Mouse (Mus musculus): ENCODE measurements around the gene Tmem200c. TPM values are rescaled to one million over a fixed set of nuclear protein-coding genes. Genes with fewer than 3 reads are reported as not detected.

Gene Tmem200c
- polyA plus RNA-seq (2021) = 0.05 TPM

DNA sequence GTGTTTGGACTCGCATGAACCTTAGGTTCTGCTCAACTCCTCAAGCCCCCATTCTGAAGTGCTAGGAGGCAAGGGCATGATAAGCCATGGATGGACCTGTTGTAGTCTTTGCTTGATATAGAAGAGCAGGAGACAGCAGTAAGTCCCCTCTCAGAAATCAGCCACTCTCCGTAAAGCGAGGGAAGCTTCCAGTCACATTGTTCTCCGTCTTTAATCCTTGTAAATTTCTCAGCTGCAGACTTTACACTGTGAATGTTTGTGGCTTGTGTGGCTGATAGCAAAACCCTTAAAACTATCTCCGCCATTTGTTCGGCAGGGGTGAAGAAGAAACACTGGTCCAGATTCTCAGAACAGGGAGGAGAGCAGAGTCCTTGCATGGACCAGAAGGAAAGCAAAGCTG lies at the start of gene Tmem200c:
TSS of gene Tmem200c (plus strand) at position 301 of the 400 bp plus-strand sequence.
- TF ChIP-seq CTCF (IDR thresholded peaks at IDR 0.05) = no peak
- ChIA-PET CTCF (no interaction called here), POLR2A (no interaction called here)
- DNase-seq (ENCODE audit: low read depth, low spot score) (no peak), ATAC-seq (no peak)
- in situ Hi-C loops (cut with MboI; ENCODE audit: low pct_unique_long_range_greater_than_20kb) = no loop called here
- peaks cover 2% of the 10 kb centered on the region for H3K27me3 ChIP-seq

DNA sequence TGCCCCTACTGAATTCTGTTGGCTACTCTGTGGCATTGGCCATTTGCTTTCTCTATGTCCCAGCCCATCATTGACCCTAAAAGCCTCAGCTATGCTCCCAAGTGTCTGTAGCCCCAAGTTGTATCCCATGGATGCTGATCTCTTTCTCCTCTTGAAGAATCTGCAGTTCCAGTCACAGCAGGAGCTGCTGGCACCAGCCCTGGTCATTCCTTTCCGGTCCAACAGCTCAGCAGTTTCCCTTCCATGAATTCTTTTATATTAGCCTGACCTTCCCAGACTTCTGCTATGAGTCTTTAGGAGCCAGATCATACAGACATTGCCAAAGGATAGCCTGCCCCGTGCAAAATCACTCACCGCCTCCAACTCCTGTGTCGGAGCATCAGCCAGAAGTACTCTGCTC lies 32.7 kb upstream of the Tmem200c start:
- POLR2A ChIA-PET = no interaction called here
- CTCF ChIA-PET = no interaction called here
- no peak for DNase-seq (ENCODE audit: low read depth, low spot score)
- TF ChIP-seq CTCF (IDR thresholded peaks at IDR 0.05) = no peak
- no peak for ATAC-seq
- in situ Hi-C loops (cut with MboI; ENCODE audit: low pct_unique_long_range_greater_than_20kb) = no loop called here
- H3K27me3 ChIP-seq = no peaks in the 10 kb centered on the region

DNA sequence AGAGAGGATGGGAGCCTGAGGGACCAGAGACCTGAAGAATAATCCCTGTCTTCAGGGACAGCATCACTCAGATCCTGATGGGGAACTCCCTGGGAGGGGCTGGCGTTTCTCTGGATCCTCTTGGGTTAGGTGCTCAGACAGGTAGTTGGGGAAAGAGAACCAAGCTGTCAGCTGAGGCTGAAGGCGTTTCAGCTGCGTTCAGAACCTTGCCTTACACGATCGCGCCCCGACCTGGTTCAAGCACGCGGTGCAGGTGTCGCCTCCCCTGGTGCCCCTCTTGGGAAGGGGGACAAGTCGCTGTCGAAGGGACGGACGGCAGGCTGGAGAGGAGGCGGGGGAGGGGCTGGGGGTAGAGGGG lies 10.2 kb downstream of the Tmem200c start:
- no peak for ATAC-seq
- DNase-seq (ENCODE audit: low read depth, low spot score) = no peak
- CTCF ChIA-PET = no interaction called here
- no peak for TF ChIP-seq CTCF (IDR thresholded peaks at IDR 0.05)
- POLR2A ChIA-PET = no interaction called here
- in situ Hi-C loops (cut with MboI; ENCODE audit: low pct_unique_long_range_greater_than_20kb) = no loop called here
- peaks cover 29% of the 10 kb centered on the region for H3K27me3 ChIP-seq

DNA sequence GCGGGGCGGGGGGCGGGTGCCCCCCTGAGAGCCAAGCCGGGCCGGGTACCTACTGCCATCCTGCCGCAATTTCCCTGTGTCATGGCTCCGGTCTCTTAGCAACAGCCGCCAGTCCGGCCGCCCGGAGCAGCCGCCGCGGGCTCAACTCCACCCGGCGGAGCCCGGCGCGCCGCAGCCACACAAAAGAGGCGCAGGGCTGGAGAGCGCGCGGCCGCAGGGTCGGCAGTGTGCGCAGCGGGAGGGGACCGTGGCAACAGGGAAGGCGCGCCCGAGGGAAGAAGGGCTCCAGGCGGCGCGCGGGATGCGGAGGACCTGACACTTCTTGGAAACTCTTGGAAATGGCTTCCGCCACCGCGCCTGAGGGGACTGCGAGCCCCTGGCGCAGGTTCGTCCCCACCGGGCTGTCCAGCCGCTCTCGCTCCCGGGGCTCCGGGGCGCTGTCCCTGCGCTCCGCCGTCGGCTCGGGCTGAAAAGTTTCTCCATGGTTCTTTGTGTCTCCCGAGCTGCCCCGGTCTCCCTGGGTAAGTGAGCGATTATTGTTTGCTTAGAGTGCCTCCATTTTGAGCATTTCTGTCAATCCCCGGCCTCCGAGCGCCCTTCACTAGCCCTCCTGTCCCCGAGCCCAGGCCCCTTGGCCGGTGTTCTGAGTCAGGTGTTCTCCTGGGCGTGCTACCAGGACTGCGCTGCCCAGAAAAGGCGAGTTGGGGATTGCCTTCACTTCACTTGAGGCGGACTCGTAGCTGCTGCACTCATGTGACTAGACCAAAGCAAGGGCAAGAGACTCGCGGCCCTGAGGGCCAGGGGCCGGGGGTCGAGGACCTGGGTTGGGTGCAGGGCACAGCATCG lies 10.8 kb downstream of the Tmem200c start:
- ChIA-PET CTCF (no interaction called here), POLR2A (no interaction called here)
- DNase-seq (ENCODE audit: low read depth, low spot score) = no peak
- ATAC-seq = no peak
- in situ Hi-C loops (cut with MboI; ENCODE audit: low pct_unique_long_range_greater_than_20kb) = no loop called here
- TF ChIP-seq CTCF (IDR thresholded peaks at IDR 0.05) = no peak
- H3K27me3 ChIP-seq = peaks cover 24% of the 10 kb centered on the region

DNA sequence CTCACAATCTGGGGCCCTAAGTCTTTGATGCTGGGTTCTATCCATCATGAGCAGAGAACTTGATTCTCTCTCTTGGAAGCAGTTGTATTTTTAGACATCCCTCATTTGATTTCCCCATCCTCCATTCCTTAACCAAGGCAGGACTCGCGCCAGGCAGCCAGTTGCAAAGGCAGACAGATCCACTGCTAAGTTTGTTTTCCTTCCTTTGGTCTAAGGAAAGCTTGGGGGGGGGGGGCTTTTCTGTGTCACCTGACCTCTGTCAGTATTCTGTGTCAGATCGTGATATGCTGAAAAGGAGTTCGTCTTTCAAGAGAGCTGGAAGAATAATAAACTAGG lies 11.4 kb downstream of the Tmem200c start:
- ChIA-PET CTCF (no interaction called here), POLR2A (no interaction called here)
- DNase-seq (ENCODE audit: low read depth, low spot score) = no peak
- peaks cover 18% of the 10 kb centered on the region for H3K27me3 ChIP-seq
- no peak for TF ChIP-seq CTCF (IDR thresholded peaks at IDR 0.05)
- ATAC-seq = no peak
- in situ Hi-C loops (cut with MboI; ENCODE audit: low pct_unique_long_range_greater_than_20kb) = no loop called here

DNA sequence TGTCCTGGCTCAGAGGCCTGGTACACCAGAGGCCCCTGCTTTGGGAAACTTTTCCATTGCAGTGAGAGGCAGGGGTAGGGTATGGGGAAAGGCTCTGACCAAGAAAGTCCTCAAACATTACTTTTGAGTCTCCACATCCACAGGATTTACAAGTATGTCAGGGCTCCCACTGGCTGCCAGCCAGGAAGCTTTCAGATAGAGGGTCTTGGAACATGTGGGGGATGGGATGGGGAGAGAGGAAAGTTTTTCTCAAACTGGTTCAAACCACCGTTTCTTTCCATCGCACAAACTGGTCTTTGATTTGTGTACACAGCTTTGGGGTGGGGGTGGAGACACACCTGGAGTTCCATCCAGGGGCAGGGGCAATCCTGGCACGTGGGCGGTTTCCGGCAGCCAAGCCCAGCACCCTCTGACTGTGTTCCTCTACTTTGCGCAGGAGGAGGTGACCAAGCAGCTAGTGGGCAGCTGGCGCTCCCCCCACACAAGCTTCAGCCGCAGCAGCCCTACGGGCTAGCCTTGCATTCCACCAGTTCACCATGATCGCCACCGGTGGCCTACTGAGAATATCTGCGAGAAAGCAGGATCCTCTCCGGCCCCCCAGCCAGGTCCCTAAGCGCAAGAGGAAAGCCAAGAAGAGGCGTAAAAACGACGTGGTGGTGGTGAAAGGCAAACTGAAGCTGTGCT lies 13.6 kb downstream of the Tmem200c start:
- POLR2A ChIA-PET = interaction anchor here (0.7 kb wide), 1 partner anchor 242 kb away, joined by 3 read pairs; no protein-coding TSS in a partner anchor

DNA sequence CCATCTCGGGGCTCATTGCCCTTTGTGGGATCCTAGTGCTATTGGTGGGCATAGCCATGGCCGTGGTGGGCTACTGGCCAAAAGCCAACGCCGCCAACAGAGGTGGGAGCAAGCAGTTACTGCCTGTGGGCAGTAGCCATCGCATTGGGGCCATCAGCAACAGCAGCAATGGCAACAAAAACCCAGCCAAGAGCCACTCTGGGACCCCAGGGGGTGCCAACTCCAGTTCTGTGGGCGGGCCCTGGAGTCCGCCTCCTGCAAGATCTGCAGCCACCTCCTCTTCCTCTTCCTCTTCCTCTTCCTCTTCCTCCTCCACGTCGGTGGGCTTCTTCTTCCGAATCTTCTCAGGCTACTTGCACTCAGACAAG lies 14.1 kb downstream of the Tmem200c start:
- in situ Hi-C loops (cut with MboI; ENCODE audit: low pct_unique_long_range_greater_than_20kb) = no loop called here
- POLR2A ChIA-PET = no interaction called here
- ATAC-seq (no peak), DNase-seq (ENCODE audit: low read depth, low spot score) (no peak)
- H3K27me3 ChIP-seq = peaks cover 14% of the 10 kb centered on the region
- no peak for TF ChIP-seq CTCF (IDR thresholded peaks at IDR 0.05)
- CTCF ChIA-PET = no interaction called here

More for the DNA sequence above, 13.6 kb downstream of the Tmem200c start:
- no peak for DNase-seq (ENCODE audit: low read depth, low spot score)
- no peak for ATAC-seq
- CTCF ChIA-PET = no interaction called here
- in situ Hi-C loops (cut with MboI; ENCODE audit: low pct_unique_long_range_greater_than_20kb) = no loop called here
- no peak for TF ChIP-seq CTCF (IDR thresholded peaks at IDR 0.05)
- peaks cover 14% of the 10 kb centered on the region for H3K27me3 ChIP-seq

DNA sequence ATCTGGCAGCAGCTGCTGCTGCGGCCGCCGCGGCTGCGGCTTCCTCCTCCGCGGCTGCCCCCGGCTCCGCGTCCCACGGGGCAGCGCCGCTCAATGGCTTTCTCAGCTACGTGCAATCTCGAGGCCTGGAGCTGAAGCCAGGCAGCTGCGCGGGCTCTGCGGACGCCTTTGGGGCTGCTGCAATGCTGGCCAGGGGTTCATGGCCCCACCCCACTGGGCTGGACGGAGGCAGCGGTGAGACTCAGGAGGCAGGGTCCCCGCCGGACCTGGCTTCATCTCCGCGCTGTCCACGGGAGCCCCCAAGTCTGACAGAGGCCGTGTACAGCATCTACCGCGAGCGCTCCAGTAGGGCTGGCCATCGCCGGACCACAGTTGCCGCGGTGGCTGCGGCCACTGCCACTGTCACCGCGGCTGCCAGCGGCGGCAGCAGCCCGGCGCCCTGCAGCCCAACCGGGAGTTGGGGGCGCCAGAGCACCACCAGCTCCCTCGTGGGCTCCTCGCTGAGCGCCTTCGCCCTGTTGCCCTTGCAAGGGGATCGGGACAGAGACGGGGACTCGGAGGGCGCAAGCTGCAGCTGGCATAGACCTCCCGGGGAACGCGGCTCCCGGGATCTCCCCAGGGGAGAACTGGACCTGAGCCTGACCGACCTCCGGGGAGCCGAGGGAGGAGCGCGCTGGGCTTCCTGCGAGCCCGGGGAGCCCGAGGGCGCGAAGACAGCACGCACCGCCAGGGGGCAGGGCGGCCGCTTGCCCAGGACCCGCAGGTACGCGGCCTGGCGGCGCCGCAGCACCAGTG lies 14.9 kb downstream of the Tmem200c start:
- no peak for DNase-seq (ENCODE audit: low read depth, low spot score)
- ChIA-PET POLR2A (no interaction called here), CTCF (no interaction called here)
- in situ Hi-C loops (cut with MboI; ENCODE audit: low pct_unique_long_range_greater_than_20kb) = no loop called here
- TF ChIP-seq CTCF (IDR thresholded peaks at IDR 0.05) = no peak
- peaks cover 18% of the 10 kb centered on the region for H3K27me3 ChIP-seq
- ATAC-seq = no peak

DNA sequence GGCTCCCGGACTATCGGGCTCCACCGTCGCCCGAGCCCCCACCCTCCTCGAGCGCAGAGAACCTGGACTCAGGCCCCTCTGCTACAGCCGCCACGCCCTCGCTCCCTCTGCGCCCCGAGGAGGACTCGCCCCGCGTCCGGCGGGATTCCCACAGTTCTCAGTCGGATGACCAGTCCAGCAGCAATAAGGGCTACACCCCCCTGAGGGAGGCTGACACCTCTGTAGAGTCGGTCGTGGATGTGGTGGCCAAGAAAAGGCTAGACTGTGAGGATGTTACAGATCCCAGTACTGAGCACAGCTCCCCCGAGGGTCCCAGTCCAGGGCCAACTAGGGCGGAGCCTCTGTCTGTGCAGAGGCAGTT lies 15.4 kb downstream of the Tmem200c start:
- ChIA-PET CTCF (no interaction called here), POLR2A (no interaction called here)
- DNase-seq (ENCODE audit: low read depth, low spot score) (no peak), ATAC-seq (no peak)
- peaks cover 22% of the 10 kb centered on the region for H3K27me3 ChIP-seq
- TF ChIP-seq CTCF (IDR thresholded peaks at IDR 0.05) = no peak
- in situ Hi-C loops (cut with MboI; ENCODE audit: low pct_unique_long_range_greater_than_20kb) = no loop called here

DNA sequence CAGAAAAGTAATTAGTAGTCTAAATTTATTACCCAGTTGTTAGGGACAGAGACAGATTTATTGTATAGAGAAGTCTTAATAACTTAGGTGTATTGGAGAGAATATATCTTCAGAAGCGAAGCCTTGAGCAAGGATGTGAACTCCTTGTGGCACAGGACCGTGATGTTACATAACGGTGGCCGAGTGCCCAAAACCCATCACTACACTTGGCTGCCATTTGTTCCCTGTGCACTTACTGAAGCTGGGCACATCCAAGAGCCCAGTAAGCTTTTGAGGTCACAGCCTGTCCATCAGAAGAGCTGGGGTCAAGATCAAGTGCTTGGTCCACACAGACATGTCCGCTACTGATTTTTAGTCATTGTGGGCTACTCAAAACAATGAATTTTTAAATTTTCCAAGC lies 19.5 kb downstream of the Tmem200c start:
- DNase-seq (ENCODE audit: low read depth, low spot score) = no peak
- H3K27me3 ChIP-seq = peaks cover 17% of the 10 kb centered on the region
- CTCF ChIA-PET = no interaction called here
- in situ Hi-C loops (cut with MboI; ENCODE audit: low pct_unique_long_range_greater_than_20kb) = no loop called here
- POLR2A ChIA-PET = no interaction called here
- TF ChIP-seq CTCF (IDR thresholded peaks at IDR 0.05) = no peak
- no peak for ATAC-seq

DNA sequence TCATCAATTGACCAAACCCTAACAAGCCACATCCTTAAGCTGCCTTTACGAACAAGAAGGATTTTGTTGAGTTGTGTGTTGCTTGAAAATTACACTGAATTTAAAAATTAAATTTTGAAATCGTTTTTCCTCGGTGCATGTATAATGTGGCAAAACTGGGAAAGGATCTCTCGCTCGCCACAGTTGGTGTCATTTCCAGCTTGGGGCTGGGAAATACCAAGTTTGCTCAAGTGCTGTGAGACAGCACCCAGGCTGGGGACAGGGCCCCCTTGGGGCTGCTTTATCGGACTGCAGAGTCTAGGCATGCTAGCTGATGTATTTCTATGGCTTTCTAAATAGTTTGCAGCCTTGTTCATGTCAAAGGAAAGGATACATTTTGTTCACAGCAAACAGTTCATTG lies 22.3 kb downstream of the Tmem200c start:
- no peak for DNase-seq (ENCODE audit: low read depth, low spot score)
- CTCF ChIA-PET = no interaction called here
- POLR2A ChIA-PET = no interaction called here
- peaks cover 26% of the 10 kb centered on the region for H3K27me3 ChIP-seq
- in situ Hi-C loops (cut with MboI; ENCODE audit: low pct_unique_long_range_greater_than_20kb) = no loop called here
- no peak for ATAC-seq
- TF ChIP-seq CTCF (IDR thresholded peaks at IDR 0.05) = no peak
